Mouse (Mus musculus) embryonic fibroblast, embryonic 13.5 days (primary cell): Measurements from ENCODE around the gene Mgat4b.

Source experiments
- CTCF ChIP-seq: IDR thresholded peaks from 2 replicates; pipeline ENCODE4 v1.5.1; 2011; ENCODE audit warnings: mild to moderate bottlenecking, control low read depth, low read length, moderate library complexity, borderline replicate concordance; ENCODE audit not compliant: insufficient read depth
- POLR2A ChIP-seq: IDR thresholded peaks from 2 replicates; pipeline ENCODE4 v1.6.1; 2011; ENCODE audit warnings: low read depth, mild to moderate bottlenecking, control low read depth, low read length, moderate library complexity

GRCm38 (mm10) chr11:50215633-50216032 lies 4.9 kb downstream of the Mgat4b start:
- TF ChIP-seq POLR2A (no peak), CTCF (no peak)
